Mouse (Mus musculus): ENCODE results near the gene Il6ra.

DNA sequence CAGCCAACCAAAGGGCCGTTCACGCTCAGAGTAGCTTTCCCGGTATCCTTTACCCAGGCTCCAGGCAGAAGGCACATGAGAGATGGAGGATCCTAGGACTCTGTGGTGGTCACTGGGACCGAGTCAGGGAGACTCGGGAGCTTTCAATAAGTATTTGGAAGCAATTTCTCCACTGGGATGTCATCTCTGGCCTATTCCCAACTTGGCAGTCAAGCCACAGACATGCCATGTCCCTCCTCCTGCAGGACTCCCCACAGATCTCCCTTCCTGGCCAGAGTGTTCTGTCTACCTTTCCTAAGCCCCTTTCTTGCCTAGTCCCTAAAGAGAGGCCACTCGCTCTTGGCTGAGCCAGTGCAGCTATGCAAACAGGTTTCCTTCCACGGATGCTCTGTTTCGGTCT, 35.9 kb downstream of the Il6ra start:
- TF ChIP-seq CTCF (IDR thresholded peaks at IDR 0.05; ENCODE audit: low read depth) (no peak), EP300 (optimal IDR thresholded peaks at IDR 0.05) (no peak)

Data from stomach, postnatal 0 days (tissue).